Mouse (Mus musculus) intestine, embryonic 16.5 days (tissue): ENCODE measurements around the gene Sh2d6. TPM values are rescaled to one million over a fixed set of nuclear protein-coding genes. Genes with fewer than 3 reads are reported as not detected.

Experiments used
- ATAC-seq: fragments of 200-750 bp; cut with Nextera tagmentation; 2 replicates; pipeline ENCODE4 v1.8.0; 2017; ENCODE audit warnings: moderate TSS enrichment, moderate library complexity
- H3K27ac ChIP-seq: fragments of 300-500 bp; sonication (generic); 2 replicates; pipeline ENCODE4 v1.5.1; 2014; ENCODE audit warnings: mild to moderate bottlenecking, low read length
- H3K27me3 ChIP-seq: fragments of 300-500 bp; sonication (generic); replicated peaks from 2 replicates; pipeline ENCODE4 v1.6.1; 2014; ENCODE audit warnings: low read length, control low read depth, mixed read lengths; ENCODE audit not compliant: control insufficient read depth, insufficient read depth
- H3K36me3 ChIP-seq: fragments of 300-500 bp; sonication (generic); 2 replicates; pipeline ENCODE4 v1.6.1; 2014; ENCODE audit warnings: low read length, control low read depth; ENCODE audit not compliant: control insufficient read depth, insufficient read depth
- H3K4me1 ChIP-seq: fragments of 300-500 bp; sonication (generic); 2 replicates; pipeline ENCODE4 v1.6.1; 2014; ENCODE audit warnings: low read length, control low read depth, mixed read lengths; ENCODE audit not compliant: control insufficient read depth, insufficient read depth
- H3K4me2 ChIP-seq: fragments of 300-500 bp; sonication (generic); 2 replicates; pipeline ENCODE4 v1.6.1; 2014; ENCODE audit warnings: low read depth, low read length, control low read depth
- H3K4me3 ChIP-seq: fragments of 300-500 bp; sonication (generic); 2 replicates; pipeline ENCODE4 v1.5.1; 2014; ENCODE audit warnings: mild to moderate bottlenecking, low read length
- H3K9ac ChIP-seq: fragments of 300-500 bp; sonication (generic); 2 replicates; pipeline ENCODE4 v1.6.1; 2014; ENCODE audit warnings: low read depth, low read length
- H3K9me3 ChIP-seq: fragments of 300-500 bp; sonication (generic); 2 replicates; pipeline ENCODE4 v1.6.1; 2016; ENCODE audit warnings: low read length, control low read depth; ENCODE audit not compliant: control insufficient read depth
- WGBS: fragments of 180-500 bp; shearing (Covaris S2); extraction: QIAGEN DNeasy Blood & Tissue Kit; methylation state at CpG from one replicate; pipeline ENCODE4 v1.1.7; 2014; 5-methylcytosine and 5-hydroxymethylcytosine counted together
- polyA plus RNA-seq: library from polyadenylated mRNA; unstranded; fragments of >200 nt; fragmentation: Nextera tagmentation; extraction: Ambion mirVana; gene quantifications from 2 replicates; pipeline ENCODE4 v1.2.1, GENCODE M21; 2015

Gene Sh2d6
- polyA plus RNA-seq, 1 experiment from 2014 or later: 0.42 TPM

DNA sequence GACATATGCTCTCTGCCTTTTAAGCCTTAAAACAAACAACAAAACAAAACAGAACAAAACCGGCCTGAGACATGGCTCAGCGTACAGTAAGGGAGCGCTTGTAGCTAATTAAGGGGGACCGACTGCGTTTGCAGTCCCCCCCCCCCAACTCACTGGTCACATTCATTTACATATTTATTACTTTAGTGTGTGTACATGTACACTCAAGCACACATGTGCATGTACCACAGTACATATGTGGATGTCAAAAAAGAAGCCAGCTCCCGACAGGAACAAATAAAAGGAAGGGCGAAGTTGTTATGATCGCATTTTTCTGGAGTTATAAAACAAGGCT, 31.5 kb upstream of the Sh2d6 start:
- 10% methylated on average over 8 of the region's 8 CpGs for WGBS
- Histone ChIP-seq H3K27me3 (no peaks in the 10 kb centered on the region), H3K27ac (peak overlapping the region; percentile 90), H3K36me3 (no peaks in the 10 kb centered on the region), H3K9ac (peak overlapping the region; percentile 67), H3K4me2 (peak overlapping the region; percentile 85), H3K4me1 (peaks cover 40% of the 10 kb centered on the region), H3K4me3 (peak overlapping the region; percentile 51), H3K9me3 (no peaks in the 10 kb centered on the region)
- ATAC-seq: no peak; the same call in 1 of the 2 replicates

DNA sequence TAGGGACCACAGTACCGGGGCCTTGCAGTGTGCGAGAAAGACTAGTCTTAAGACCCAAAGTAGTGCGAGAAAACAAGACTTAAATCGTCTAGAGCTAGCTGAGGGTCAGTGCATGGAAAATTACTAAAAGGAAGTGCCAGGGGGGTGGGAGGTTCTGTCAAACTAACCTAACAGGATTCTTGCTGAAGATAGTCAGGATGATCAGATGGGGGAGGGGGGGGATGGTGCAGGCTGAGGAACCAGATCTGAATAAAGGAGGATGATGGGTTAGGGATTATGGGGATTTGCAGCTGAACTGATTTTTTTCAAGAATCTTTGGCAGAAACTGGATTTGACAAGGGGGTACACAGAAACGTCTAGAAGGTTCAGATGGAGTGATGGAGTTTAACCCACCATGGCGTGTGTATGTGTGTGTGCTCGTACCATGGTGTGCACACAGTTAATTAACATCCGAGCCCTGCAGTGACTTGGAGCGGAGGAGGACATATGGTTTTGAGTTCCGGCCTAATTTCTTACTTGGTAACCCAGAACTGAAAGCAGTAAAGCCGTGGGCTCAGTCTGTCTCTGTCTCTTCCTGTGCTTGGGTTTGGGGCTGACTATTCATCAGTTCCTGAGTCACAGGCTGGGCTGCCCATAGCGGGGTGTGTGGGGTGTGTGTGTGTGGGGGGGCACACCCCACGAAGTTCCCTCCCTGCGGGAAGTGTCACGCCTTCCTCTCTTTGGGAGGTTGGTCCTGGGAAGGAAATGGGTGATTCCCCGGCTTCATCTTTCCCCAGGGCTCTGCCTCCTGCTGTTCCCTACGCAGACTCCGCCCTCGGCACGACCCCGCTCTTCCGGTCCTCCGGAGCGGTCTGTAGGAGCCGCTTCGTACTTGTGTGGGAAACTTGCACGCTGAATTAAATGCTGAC, 30.9 kb upstream of the Sh2d6 start:
- no peaks in the 10 kb centered on the region for H3K27me3 ChIP-seq
- H3K4me3 ChIP-seq: peak overlapping the region; percentile 51
- H3K27ac ChIP-seq: peak overlapping the region; percentile 90
- WGBS: 14% methylated on average over 27 of the region's 27 CpGs
- ATAC-seq: peak; percentile 89
- H3K9ac ChIP-seq: peak overlapping the region; percentile 67
- peaks cover 39% of the 10 kb centered on the region for H3K4me1 ChIP-seq
- H3K4me2 ChIP-seq: peak overlapping the region; percentile 85
- no peaks in the 10 kb centered on the region for H3K36me3 ChIP-seq
- no peaks in the 10 kb centered on the region for H3K9me3 ChIP-seq

DNA sequence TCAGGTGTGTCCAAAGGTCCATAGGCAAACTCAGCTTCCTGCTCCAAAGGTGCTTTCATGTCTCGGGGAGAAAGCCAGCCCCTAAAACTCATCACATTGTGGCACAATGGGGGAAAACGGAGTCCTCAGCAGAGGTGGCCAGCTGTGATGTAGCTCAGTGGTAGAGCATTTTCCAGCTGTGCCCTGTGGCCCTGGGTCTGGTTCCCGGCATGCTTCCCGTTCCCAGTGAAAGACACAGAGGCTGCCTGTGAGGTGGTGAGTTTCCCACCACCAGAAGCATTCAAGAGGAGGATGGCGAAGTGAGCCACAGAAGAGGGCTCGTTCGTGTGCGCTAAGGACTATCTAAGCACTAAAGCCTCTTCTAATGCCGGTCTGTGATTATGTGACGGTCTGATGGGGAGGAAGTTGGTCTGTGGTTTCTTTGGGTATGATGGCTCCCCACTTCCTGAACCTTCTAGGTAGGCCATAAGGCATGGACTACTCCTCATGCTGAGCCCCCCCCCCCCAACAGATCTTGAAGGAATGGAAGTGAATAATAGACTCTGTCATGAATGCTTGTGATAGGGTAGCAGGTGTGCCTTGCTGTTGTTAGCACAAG, 29.1 kb upstream of the Sh2d6 start:
- no peaks in the 10 kb centered on the region for H3K36me3 ChIP-seq
- H3K4me1 ChIP-seq: peaks cover 39% of the 10 kb centered on the region
- 0 out of 2 replicates have a peak overlapping the region, but pooled peaks have one; percentile 22 for H3K9ac ChIP-seq
- H3K4me3 ChIP-seq: no peak overlapping the region
- no peaks in the 10 kb centered on the region for H3K9me3 ChIP-seq
- WGBS: 80% methylated on average over 10 of the region's 10 CpGs
- H3K27ac ChIP-seq: no peak overlapping the region
- H3K4me2 ChIP-seq: no peak overlapping the region
- ATAC-seq: no peak
- H3K27me3 ChIP-seq: no peaks in the 10 kb centered on the region

DNA sequence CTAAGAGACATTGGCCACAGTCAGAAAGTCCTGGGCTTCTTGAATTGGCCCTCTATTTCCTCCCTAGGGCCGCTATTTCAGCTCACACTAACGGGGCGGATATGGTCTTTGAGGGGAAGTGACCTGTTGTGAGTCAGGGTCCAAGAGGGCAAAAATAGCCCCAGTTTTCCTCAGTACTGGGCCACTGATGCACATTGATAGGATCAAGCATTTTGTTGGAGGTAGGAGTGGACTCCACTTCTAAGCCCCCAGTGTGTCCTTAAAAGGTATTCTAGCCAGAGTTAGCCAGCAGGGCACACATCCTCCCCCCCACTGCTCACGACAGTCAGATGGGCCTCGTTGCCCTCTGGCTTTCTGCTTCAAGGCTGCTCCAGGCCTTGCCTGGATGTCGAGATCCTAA, 28.5 kb upstream of the Sh2d6 start:
- no peak for ATAC-seq
- Histone ChIP-seq H3K4me3 (no peak overlapping the region), H3K9me3 (no peaks in the 10 kb centered on the region), H3K27ac (no peak overlapping the region), H3K9ac (0 out of 2 replicates have a peak overlapping the region, but pooled peaks have one; percentile 50), H3K4me2 (no peak overlapping the region), H3K36me3 (no peaks in the 10 kb centered on the region), H3K4me1 (peaks cover 39% of the 10 kb centered on the region), H3K27me3 (no peaks in the 10 kb centered on the region)
- 67% methylated on average over 6 of the region's 6 CpGs for WGBS

DNA sequence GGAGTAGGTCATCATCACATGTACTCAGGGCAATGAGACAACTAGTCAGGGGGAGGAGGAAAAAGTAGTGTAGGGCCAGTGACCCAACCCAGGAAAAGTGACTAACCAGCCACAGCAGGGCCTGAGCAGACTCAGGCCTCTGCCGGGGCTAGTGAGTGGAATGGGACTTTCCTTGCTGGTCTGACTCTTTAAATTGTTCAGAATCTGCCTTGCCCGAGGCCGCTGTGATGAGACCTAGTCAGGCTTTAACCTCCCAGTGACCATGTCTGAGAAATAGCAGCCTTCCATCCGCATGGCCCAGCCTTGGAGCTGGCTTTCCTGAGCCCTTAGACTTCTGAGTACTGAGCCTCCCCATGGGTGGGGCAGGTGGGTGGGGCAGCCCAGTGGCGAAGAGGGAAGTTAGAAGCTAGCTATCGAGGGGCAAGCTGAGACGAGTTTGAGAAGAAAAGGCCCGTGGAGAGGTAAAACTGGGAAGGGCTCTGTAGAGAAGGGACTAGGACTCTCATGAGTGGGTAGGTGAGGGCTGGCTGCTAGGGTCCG, 27.6 kb upstream of the Sh2d6 start:
- ATAC-seq: peak; percentile 57
- 0 out of 2 replicates have a peak overlapping the region, but pooled peaks have one; percentile 50 for H3K9ac ChIP-seq
- no peaks in the 10 kb centered on the region for H3K27me3 ChIP-seq
- no peaks in the 10 kb centered on the region for H3K9me3 ChIP-seq
- peaks cover 42% of the 10 kb centered on the region for H3K4me1 ChIP-seq
- no peak overlapping the region for H3K4me3 ChIP-seq
- H3K27ac ChIP-seq: 0 out of 2 replicates have a peak overlapping the region, but pooled peaks have one; percentile 31
- H3K36me3 ChIP-seq: no peaks in the 10 kb centered on the region
- H3K4me2 ChIP-seq: 0 out of 2 replicates have a peak overlapping the region, but pooled peaks have one; percentile 18
- 52% methylated on average over 9 of the region's 9 CpGs for WGBS

DNA sequence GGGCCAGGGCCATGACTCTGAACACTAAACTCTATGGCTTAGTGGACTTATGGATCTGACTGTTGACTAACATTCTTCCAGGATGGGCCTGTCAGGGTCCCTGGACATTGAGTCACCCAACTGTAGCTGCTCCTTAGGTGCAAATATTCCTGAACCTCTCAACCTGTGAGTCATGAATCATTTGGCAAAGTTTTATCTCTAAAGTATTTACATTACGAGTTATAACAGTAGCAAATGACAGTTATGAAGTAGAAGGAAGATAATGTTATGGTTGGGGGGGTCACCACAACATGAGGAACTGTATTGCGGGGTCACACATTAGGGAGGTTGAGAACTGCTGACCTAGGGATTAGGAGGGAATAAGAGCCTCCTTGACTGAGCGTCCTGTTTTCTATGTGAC, 26.4 kb upstream of the Sh2d6 start:
- Histone ChIP-seq H3K9ac (no peak overlapping the region), H3K36me3 (no peaks in the 10 kb centered on the region), H3K4me2 (no peak overlapping the region), H3K27me3 (no peaks in the 10 kb centered on the region), H3K9me3 (no peaks in the 10 kb centered on the region), H3K4me3 (no peak overlapping the region), H3K4me1 (peaks cover 39% of the 10 kb centered on the region), H3K27ac (no peak overlapping the region; the same call in 1 of the 2 replicates)
- ATAC-seq: no peak
- 73% methylated on average over 3 of the region's 3 CpGs for WGBS

DNA sequence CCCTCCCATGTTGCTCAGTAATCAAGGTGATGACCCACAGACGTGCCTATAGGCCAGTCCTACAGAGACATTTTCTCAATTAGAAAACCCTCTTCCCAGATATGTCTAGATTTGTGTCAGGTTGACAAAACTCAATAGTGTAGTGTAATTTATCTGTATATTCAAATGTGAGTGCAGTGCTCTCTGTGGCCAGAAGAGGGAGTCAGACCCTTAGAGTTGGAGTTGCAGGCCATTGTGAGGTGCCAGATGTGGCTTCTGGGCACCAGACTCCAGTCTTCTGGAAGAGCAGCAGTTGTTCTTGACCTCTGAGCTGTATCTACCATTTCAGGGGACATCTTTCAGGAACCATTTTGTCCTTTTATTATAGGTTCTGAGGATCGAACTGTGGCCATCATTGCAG, 25.6 kb upstream of the Sh2d6 start:
- Histone ChIP-seq H3K27me3 (no peaks in the 10 kb centered on the region), H3K27ac (no peak overlapping the region), H3K9ac (no peak overlapping the region), H3K36me3 (no peaks in the 10 kb centered on the region), H3K4me2 (no peak overlapping the region), H3K9me3 (no peaks in the 10 kb centered on the region), H3K4me3 (no peak overlapping the region), H3K4me1 (peaks cover 39% of the 10 kb centered on the region)
- 93% methylated on average over 2 of the region's 2 CpGs for WGBS
- ATAC-seq: no peak

DNA sequence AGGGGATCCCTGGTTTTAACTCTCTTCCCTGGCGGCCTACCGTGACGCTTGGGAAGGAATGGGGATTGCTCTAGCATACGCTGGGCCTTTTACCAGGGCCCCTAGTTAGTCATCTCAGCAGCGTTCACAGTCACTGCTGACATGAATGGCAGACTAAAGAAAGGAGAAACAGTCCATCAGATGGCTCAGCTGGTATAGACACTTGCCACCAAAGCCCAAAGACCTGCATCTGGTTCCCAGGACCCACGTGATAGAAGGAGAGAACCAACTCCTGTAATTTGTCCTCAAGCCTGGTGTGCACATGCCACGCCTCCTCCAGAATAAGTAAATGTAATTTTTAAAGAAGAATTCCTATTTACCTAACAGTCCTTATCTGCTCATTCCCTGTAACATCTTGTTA, 23.9 kb upstream of the Sh2d6 start:
- ATAC-seq: no peak
- Histone ChIP-seq H3K4me1 (peaks cover 25% of the 10 kb centered on the region), H3K4me3 (no peak overlapping the region), H3K36me3 (no peaks in the 10 kb centered on the region), H3K9ac (no peak overlapping the region), H3K27ac (no peak overlapping the region), H3K9me3 (no peaks in the 10 kb centered on the region), H3K27me3 (no peaks in the 10 kb centered on the region), H3K4me2 (no peak overlapping the region)
- 70% methylated on average over 7 of the region's 7 CpGs for WGBS

DNA sequence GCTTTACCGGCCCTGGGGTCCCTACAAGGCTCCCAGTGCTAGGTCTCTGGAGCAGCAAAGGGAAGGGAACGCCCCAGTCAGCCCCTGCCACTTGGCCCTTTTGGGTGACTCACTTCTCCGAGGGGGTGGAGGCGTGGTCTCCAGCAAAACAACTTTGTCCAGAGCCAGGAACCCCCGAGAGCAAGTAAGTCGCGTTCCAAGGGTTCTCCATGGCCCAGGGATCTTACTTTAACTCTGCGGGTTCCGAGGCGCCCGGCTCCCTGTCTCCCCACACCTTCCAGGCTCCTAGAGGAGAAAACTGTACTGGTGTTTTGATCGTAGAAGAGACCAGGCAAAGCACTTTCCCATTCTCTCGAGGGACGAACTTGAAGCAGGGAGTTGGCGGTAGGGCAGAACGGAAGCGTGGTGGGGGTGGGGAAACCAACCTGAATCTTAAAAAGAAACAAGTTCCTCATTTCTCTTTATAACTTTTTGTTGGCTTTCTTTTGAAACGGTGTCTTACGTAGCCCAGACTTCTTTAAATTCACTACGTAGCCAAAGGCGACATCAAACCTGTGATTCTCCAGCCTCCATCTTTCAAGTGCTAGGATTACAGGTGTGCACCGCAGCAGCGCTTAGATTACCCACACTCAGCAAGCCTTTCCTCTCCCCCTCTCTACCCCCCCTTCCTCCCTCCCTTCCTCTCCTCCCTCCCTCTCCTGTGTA, 22.9 kb upstream of the Sh2d6 start, which contains the start of gene Capg:
Gene Capg, plus strand, starts transcription at position 109 of the 705 bp plus-strand sequence.
- Histone ChIP-seq H3K27me3 (no peaks in the 10 kb centered on the region), H3K9ac (peak within 1 kb of the TSS; percentile 69), H3K4me2 (peak within 1 kb of the TSS; percentile 63), H3K4me3 (peak within 1 kb of the TSS; percentile 43), H3K4me1 (peaks cover 16% of the 10 kb centered on the region), H3K9me3 (no peaks in the 10 kb centered on the region), H3K27ac (peak within 1 kb of the TSS; percentile 29; the same call in 1 of the 2 replicates), H3K36me3 (no peaks in the 10 kb centered on the region)
- WGBS: 11% methylated on average over 23 of the region's 23 CpGs
- peak; percentile 48 for ATAC-seq
